Mouse (Mus musculus) ES-Bruce4 (cell line): ENCODE data around the gene Klhl22. TPM values are rescaled to one million over a fixed set of nuclear protein-coding genes. Genes with fewer than 3 reads are reported as not detected.

ENCODE experiments used
- H3K27ac ChIP-seq: 2 replicates; pipeline ENCODE4 v1.5.1; 2012; ENCODE audit warnings: low read length, inconsistent platforms; ENCODE audit not compliant: insufficient read depth
- H3K27me3 ChIP-seq: 2 replicates; pipeline ENCODE4 v1.6.1; 2012; ENCODE audit warnings: mild to moderate bottlenecking, low read length, inconsistent platforms; ENCODE audit not compliant: control insufficient read depth, poor library complexity, insufficient read depth, severe bottlenecking
- H3K36me3 ChIP-seq: 2 replicates; pipeline ENCODE4 v1.6.1; 2012; ENCODE audit warnings: inconsistent platforms, mild to moderate bottlenecking, low read length, moderate library complexity; ENCODE audit not compliant: control insufficient read depth, poor library complexity, insufficient read depth, severe bottlenecking
- H3K4me1 ChIP-seq: one replicate; pipeline ENCODE4 v1.8.1; 2011; ENCODE audit warnings: low read length; ENCODE audit not compliant: control insufficient read depth, insufficient read depth
- H3K4me3 ChIP-seq: 2 replicates; pipeline ENCODE4 v1.5.1; 2011; ENCODE audit warnings: low read depth, mild to moderate bottlenecking, low read length
- H3K9ac ChIP-seq: 2 replicates; pipeline ENCODE4 v1.6.1; 2012; ENCODE audit warnings: low read depth, mild to moderate bottlenecking, inconsistent platforms; ENCODE audit not compliant: poor library complexity, severe bottlenecking
- H3K9me3 ChIP-seq: replicated peaks from 2 replicates; pipeline ENCODE4 v1.6.1; 2012; ENCODE audit warnings: mild to moderate bottlenecking, low read length, inconsistent platforms; ENCODE audit not compliant: control insufficient read depth, poor library complexity, insufficient read depth, severe bottlenecking
- CTCF ChIP-seq: IDR thresholded peaks from one replicate; pipeline ENCODE4 v1.8.1; 2011; ENCODE audit warnings: low read depth, low read length
- EP300 ChIP-seq: IDR thresholded peaks from 2 replicates; pipeline ENCODE4 v1.6.1; 2011; ENCODE audit warnings: low read depth, low read length; ENCODE audit not compliant: insufficient read depth
- POLR2A ChIP-seq: IDR thresholded peaks from one replicate; pipeline ENCODE4 v1.8.1; 2011; ENCODE audit warnings: low read length; ENCODE audit not compliant: insufficient read depth
- polyA plus RNA-seq: library from polyadenylated mRNA; stranded (reverse); fragments of >200 nt; gene quantifications from 2 replicates; pipeline ENCODE4 v1.2.4, GENCODE M21; 2011; ENCODE audit warnings: low read depth; ENCODE audit not compliant: missing spikeins, insufficient read depth, insufficient read length

Klhl22 gene
- polyA plus RNA-seq, 1 experiment, result 40.2 TPM

DNA sequence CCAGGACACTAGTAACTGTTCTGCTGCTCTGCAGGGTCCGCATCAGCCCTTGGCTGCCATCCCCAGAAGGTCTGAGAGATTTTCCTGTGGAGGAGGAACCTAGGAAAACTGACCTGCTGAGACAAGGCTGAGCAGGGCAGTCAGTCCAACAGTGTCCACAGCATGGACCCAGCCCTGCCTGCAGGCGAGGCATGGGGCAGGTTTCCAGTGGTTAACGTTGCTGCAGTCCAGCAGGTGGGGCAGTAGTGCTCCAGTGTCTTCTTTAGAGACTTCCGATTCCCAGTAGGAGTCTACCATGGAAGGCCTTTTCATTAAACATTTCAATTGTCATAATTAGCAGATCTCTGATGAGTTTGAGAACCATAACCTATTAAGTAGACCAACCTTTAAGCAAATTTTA lies 16.1 kb upstream of the Klhl22 start:
- no peak overlapping the region for H3K27ac ChIP-seq
- TF ChIP-seq EP300, result no peak
- peak; percentile 57 for TF ChIP-seq CTCF
- no peaks in the 10 kb centered on the region for H3K4me1 ChIP-seq
- H3K9me3 ChIP-seq, result no peaks in the 10 kb centered on the region
- no peak overlapping the region for H3K9ac ChIP-seq
- no peaks in the 10 kb centered on the region for H3K27me3 ChIP-seq
- H3K4me3 ChIP-seq, result no peak overlapping the region
- H3K36me3 ChIP-seq, result no peaks in the 10 kb centered on the region

DNA sequence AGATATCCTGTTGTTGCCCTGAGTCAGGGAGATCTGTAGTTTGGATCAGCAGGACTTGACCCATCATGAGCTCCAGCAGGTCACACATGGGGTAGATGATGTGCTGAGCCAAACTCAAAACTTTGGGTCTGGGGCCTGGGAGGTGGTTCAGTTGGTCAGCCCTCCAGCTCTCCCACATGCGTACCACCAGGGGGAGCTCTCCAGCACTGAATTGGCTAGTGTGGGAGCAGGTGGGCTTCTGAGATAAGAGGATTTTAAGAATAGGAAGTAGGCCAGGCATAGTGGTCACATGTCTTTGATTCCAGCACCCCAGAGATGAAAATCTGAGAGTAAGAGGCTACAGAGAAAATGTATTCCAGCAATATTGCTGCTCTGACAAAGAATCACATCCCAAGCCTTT lies 14.9 kb upstream of the Klhl22 start:
- Histone ChIP-seq H3K9ac (no peak overlapping the region), H3K27me3 (no peaks in the 10 kb centered on the region), H3K36me3 (no peaks in the 10 kb centered on the region), H3K27ac (no peak overlapping the region), H3K4me1 (no peaks in the 10 kb centered on the region), H3K4me3 (no peak overlapping the region), H3K9me3 (no peaks in the 10 kb centered on the region)
- TF ChIP-seq CTCF, result peak; percentile 85
- no peak for TF ChIP-seq POLR2A
- TF ChIP-seq EP300, result no peak

DNA sequence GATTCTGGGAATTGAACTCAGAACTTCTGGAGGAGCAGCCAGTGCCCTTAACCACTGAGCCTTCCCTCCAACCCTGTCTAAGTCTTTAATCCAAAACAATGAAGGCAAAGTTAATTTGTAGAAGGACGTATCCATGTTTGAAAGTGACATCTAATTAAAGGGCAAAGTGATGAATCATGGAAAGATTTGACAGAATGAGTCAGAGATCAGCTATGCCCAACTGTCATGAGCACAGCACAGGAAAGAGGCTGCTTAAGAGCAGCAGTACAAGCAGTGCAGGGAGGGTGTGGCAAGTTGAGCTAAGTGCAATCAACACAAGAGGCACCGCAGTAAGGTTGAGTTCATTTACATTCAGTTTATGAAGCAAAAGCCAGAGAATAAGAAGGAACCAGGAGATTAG lies 14.4 kb upstream of the Klhl22 start:
- Histone ChIP-seq H3K4me3 (no peak overlapping the region), H3K9me3 (no peaks in the 10 kb centered on the region), H3K4me1 (no peaks in the 10 kb centered on the region), H3K36me3 (no peaks in the 10 kb centered on the region), H3K27me3 (no peaks in the 10 kb centered on the region), H3K27ac (no peak overlapping the region), H3K9ac (no peak overlapping the region)
- TF ChIP-seq POLR2A, result no peak
- TF ChIP-seq CTCF, result no peak
- TF ChIP-seq EP300, result no peak

DNA sequence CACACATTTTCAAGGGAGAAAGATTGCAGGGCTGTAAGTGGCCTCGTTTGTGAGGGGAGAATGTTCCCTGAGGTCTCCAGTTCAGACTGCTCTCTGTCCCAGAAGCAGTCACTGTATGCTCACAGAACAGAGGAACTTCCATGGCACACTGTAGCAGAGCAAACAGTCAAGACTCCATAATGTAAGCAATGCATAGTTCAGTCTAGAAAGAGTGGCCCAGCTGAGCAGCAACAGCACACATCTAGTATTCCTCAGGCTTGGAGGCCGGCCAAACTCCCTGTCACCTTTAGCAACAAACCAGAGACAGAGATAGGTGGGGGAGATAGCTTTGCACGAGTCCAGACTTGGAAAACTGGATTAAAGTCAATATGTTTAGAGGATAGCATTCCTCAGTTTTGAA lies 6.4 kb upstream of the Klhl22 start:
- Histone ChIP-seq H3K4me3 (no peak overlapping the region), H3K4me1 (peaks cover 5% of the 10 kb centered on the region), H3K36me3 (no peaks in the 10 kb centered on the region), H3K9ac (no peak overlapping the region), H3K27ac (no peak overlapping the region), H3K9me3 (0 out of 2 replicates have a peak, but pooled peaks cover 3% of the 10 kb centered on the region), H3K27me3 (no peaks in the 10 kb centered on the region)
- TF ChIP-seq POLR2A (no peak), EP300 (no peak), CTCF (no peak)

DNA sequence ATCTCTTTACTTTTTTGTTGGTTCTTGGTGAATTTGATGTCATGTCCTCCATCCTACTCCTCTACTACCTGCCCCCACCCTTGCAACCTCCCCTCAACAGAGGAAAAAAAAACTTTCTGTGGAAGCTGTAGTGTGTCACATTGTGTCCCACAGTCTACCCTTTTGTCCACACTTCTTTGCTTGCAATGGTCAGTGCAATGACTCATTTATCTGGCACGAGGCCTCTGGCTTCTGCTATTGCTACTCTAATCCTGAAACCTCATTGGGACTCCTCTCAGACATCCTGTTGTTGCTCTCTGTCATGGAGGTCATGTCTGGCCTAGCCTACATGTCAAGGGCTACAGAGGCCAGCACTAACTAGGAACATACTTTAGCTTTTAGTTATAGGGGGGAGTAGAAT lies 5.7 kb upstream of the Klhl22 start:
- H3K4me1 ChIP-seq, result peaks cover 5% of the 10 kb centered on the region
- H3K36me3 ChIP-seq, result no peaks in the 10 kb centered on the region
- H3K4me3 ChIP-seq, result no peak overlapping the region
- H3K27ac ChIP-seq, result no peak overlapping the region
- TF ChIP-seq POLR2A (no peak), EP300 (no peak), CTCF (no peak)
- no peak overlapping the region for H3K9ac ChIP-seq
- 0 out of 2 replicates have a peak, but pooled peaks cover 3% of the 10 kb centered on the region for H3K9me3 ChIP-seq
- H3K27me3 ChIP-seq, result no peaks in the 10 kb centered on the region

DNA sequence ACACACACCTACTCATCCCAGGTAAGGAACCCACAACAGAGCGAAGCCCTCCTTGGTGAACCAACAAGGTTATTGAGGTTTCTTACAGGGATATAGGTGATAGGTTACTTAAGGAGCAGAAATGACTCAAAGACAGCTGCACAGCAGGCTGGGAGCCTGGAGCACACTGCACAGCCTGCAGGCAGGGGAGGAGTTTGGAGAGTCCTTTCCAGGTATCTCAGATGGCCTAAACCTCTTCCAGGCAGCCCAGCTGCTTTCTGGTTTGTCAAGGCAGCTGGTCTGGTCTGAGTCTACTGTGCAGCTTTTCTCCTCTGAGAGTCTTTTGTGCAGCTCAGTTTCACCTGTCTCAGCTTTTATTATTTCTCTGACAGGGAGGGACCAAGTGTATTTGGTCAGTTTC lies 1.7 kb upstream of the Klhl22 start:
- Histone ChIP-seq H3K9me3 (0 out of 2 replicates have a peak, but pooled peaks cover 3% of the 10 kb centered on the region), H3K27me3 (no peaks in the 10 kb centered on the region), H3K4me1 (peaks cover 5% of the 10 kb centered on the region), H3K9ac (no peak overlapping the region), H3K27ac (no peak overlapping the region), H3K36me3 (no peaks in the 10 kb centered on the region), H3K4me3 (no peak overlapping the region)
- TF ChIP-seq POLR2A (no peak), CTCF (no peak), EP300 (no peak)
